Mouse (Mus musculus): ENCODE results near the gene Rnf123.
"Not testable (repeated sequence)": the region's sequence is repeated elsewhere in the genome, so short reads cannot be mapped to it uniquely, and the experiment has no call there.

Gene Rnf123

DNA sequence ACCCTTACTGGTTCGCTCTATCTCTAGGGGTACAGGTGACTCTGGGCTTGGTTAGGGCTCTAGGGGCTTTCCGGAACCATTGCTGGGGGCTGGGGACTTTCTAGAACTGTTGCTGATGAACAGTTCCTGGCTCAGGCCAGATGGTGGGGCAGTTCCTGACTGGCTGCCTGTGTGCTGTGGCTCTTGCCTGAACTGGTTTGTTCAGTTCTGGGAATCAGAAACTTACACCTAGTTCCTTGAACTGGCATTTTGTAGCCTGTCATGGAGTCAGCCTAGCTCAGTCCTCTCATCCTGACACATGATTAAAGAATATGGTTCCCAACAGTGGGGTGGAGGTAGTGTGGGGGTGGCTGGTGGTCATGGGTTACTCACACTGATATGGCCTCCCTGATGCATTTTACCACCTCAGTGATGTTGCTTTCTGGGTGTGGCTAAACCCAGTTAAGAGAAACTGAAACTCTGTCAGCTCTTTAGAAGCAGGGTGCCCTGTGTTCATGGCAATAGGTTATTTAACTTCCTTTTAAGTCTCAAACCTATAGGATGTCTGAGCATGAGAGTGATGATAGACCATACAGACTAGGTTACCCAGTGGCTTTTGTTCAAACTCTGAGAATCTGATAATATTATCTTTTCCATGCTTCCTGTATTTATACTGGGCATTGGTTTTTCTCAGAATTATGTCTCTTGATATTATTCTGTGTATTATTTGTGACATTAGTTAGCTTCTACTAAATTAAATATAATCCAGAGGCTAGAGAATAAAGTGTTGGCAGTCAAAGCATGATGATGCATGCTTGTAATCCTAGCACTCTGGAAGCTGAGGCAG, 47.6 kb downstream of the Rnf123 start:
- DNase-seq (ENCODE audit: low spot score in 2 of 2), result no peak

- no peak for DNase-seq (ENCODE audit: low spot score in 2 of 2)
Measured at GRCm38 (mm10) chr9:108032126-108032525, 51.0 kb downstream of the Rnf123 start.

GRCm38 (mm10) chr9:108027867-108028266, 55.3 kb downstream of the Rnf123 start:
- no peak for DNase-seq (ENCODE audit: low spot score in 2 of 2)

DNA sequence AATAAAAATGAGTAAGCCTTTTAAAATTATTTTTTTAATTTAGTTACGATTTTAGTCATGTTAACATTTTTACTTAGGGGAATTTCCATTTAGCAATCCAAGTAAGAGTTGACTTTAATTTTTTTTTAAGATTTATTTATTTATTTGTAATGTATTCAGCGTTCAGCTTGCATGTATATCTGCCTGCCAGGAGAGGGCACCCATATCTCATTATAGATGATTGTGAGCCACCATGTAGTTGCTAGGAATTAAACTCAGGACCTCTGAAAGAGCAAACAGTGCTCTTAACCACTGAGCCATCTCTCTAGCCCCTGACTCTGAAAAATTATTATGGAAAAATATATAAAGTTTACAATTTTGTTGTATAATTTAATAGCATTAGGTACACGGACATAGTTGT, 56.6 kb downstream of the Rnf123 start:
- DNase-seq (ENCODE audit: low spot score in 2 of 2), result no peak

DNA sequence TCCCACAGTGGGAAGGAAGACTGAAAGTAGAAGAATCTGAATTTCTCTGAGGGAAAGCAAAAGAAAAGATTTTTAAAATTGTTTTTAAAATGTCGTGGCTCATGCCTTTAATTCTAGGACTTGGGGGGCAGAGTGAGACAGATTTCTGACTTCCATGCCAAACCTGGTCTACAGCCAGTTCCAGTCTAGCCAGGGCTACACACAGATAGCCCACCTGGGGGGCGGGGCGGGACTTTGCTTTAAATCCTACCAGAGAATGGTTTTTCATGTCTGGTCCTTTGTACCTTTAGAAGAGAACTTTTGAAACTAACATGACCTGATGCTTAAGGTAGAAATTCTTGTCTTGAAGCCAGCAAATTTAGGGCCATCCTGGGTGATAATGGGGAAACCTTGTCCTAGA, 59.9 kb downstream of the Rnf123 start:
- DNase-seq (ENCODE audit: low spot score in 2 of 2), result no peak

DNA sequence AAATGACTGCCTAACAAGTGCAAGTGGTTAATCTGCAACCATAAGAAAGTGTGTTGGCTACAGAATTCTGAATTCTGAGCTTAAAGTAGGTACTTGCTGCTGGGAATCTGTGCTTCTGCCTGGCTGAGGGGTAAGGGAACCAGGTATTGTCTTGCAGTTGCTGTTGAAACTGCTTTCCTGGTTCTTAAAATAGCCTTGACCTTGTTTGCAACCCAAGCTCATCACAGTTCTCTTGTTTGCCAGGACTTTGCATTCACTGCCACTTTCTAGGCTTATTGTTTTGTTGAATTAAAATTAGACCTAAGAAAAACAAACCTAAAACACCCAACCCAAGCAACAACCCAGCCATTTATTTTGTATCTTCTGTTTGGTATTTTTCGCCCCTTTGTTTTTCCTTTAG, 62.4 kb downstream of the Rnf123 start:
- no peak for DNase-seq (ENCODE audit: low spot score in 2 of 2)

- DNase-seq (ENCODE audit: low spot score in 2 of 2), result no peak
Measured at GRCm38 (mm10) chr9:108017127-108017526, 66.0 kb downstream of the Rnf123 start.

GRCm38 (mm10) chr9:108013577-108013976, 69.6 kb downstream of the Rnf123 start:
- not testable (repeated sequence) for DNase-seq (ENCODE audit: low spot score in 2 of 2)

- DNase-seq (ENCODE audit: low spot score in 2 of 2), result no peak
Measured at GRCm38 (mm10) chr9:108010385-108010784, 72.8 kb downstream of the Rnf123 start.

- DNase-seq (ENCODE audit: low spot score in 2 of 2), result no peak
Measured at GRCm38 (mm10) chr9:108008041-108008440, 75.1 kb downstream of the Rnf123 start.

GRCm38 (mm10) chr9:108003531-108003890, 79.6 kb downstream of the Rnf123 start:
- DNase-seq (ENCODE audit: low spot score in 2 of 2), result peak in 1 of 2 experiments; percentile 25

GRCm38 (mm10) chr9:108002778-108003530, 80.2 kb downstream of the Rnf123 start:
- DNase-seq (ENCODE audit: low spot score in 2 of 2), result peak in 1 of 2 experiments; percentile 41

- peak; percentile 99 for DNase-seq (ENCODE audit: low spot score in 2 of 2)
Measured at GRCm38 (mm10) chr9:108001922-108002770, 81.0 kb downstream of the Rnf123 start, which contains the start of gene Ip6k1. TSS of gene Ip6k1 (plus strand) at chr9:108002501.
